Mouse (Mus musculus) E14TG2a.4 (cell line): ENCODE data around the gene Stard8.

Experiments used
- H3K27me3 ChIP-seq: 2 replicates; pipeline ENCODE4 v1.6.1; 2014; ENCODE audit warnings: low read length, control low read depth; ENCODE audit not compliant: insufficient read depth
- H3K36me3 ChIP-seq: 2 replicates; pipeline ENCODE4 v1.6.1; 2014; ENCODE audit warnings: low read length, control low read depth; ENCODE audit not compliant: insufficient read depth
- H3K4me1 ChIP-seq: replicated peaks from 2 replicates; pipeline ENCODE4 v1.6.1; 2014; ENCODE audit warnings: low read depth, low read length, control low read depth
- H3K4me3 ChIP-seq: replicated peaks from 2 replicates; pipeline ENCODE4 v1.5.1; 2014; ENCODE audit warnings: mild to moderate bottlenecking, low read length
- H3K9me3 ChIP-seq: 2 replicates; pipeline ENCODE4 v1.6.1; 2014; ENCODE audit warnings: low read length, control low read depth
- CTCF ChIP-seq: conservative IDR thresholded peaks from 2 replicates; pipeline ENCODE4 v1.5.1; 2014; ENCODE audit warnings: low read length
- NANOG ChIP-seq: IDR thresholded peaks from 2 replicates; pipeline ENCODE4 v1.6.1; 2014; ENCODE audit warnings: borderline replicate concordance, low read length, mixed read lengths
- POU5F1 ChIP-seq: IDR thresholded peaks from 2 replicates; pipeline ENCODE4 v1.6.1; 2014; ENCODE audit warnings: low read length, borderline replicate concordance

The Stard8 gene

DNA sequence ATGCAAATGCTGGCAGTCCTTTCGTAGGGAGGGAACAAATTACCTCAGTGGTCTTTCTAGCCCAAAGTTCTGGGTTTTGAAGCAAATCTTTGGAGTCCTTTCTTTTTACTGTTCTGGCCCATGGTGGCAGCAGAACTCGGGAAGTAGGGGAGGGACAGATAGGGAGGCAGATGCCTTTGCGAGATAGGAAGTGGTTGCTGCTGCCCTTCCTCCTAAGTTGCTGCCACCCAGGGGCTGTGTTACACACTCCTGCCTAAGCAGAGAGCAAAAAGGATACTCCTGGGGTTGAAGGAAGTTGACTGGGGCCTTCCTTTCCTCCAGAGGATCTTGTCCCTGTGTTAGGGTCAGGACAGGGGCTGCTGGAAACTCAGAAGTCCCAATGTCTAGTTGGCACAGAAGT, 32.4 kb downstream of the Stard8 start:
- TF ChIP-seq CTCF (no peak), NANOG (no peak), POU5F1 (no peak)
- Histone ChIP-seq H3K36me3 (no peaks in the 10 kb centered on the region), H3K27me3 (no peaks in the 10 kb centered on the region), H3K4me1 (no peaks in the 10 kb centered on the region), H3K4me3 (no peak overlapping the region), H3K9me3 (no peaks in the 10 kb centered on the region)

DNA sequence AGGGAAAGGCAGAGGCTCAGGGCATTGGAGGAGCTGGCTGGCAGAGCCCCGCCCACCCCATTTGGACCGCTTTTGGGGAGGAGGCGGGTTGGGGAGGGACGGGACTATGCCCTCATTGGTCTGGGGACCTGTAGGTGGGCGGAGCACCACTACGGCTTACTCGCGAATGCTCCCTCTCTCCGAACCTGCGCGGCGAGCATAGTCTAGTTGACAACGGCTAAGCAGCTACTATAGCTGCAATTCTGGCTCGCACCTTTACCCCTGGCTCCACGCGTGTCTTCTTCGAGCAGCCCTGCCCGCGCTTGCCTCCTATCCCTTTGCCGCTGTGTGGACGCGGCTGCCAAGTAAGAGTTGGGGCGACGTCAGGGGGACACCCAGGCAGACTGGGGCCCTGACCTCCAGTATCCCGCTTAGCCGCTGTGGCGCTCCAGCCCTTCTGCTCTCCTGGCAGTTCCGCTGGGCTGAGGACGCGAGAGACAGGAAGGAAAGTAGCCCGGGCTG, 39.5 kb downstream of the Stard8 start:
- peaks cover 41% of the 10 kb centered on the region for H3K4me1 ChIP-seq
- H3K27me3 ChIP-seq, result peaks cover 12% of the 10 kb centered on the region; the same call in 1 of the 2 replicates
- TF ChIP-seq POU5F1, result no peak
- no peak for TF ChIP-seq NANOG
- no peaks in the 10 kb centered on the region for H3K36me3 ChIP-seq
- H3K9me3 ChIP-seq, result no peaks in the 10 kb centered on the region
- H3K4me3 ChIP-seq, result peak overlapping the region; percentile 81

DNA sequence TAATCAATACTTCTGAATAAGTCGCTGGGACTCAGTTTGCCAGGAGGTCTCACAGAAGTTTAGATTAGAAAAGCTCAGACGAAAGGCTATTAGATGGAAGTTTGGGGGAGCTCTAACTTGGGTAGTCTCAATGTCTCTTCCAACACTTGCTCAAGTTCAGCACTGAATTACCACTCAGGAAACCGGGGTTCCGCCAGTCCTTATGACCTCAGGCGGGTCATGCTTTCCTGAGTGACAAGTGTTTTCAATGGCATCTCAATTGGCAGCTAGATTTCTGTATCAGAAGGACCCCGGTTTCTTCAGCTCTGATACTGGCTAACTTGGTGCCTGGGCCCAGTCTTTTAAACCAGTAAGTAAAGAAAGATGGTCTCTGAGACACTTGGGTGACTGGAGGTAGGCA, 40.2 kb downstream of the Stard8 start:
- H3K9me3 ChIP-seq, result no peaks in the 10 kb centered on the region
- TF ChIP-seq POU5F1 (no peak), CTCF (no peak), NANOG (no peak)

DNA sequence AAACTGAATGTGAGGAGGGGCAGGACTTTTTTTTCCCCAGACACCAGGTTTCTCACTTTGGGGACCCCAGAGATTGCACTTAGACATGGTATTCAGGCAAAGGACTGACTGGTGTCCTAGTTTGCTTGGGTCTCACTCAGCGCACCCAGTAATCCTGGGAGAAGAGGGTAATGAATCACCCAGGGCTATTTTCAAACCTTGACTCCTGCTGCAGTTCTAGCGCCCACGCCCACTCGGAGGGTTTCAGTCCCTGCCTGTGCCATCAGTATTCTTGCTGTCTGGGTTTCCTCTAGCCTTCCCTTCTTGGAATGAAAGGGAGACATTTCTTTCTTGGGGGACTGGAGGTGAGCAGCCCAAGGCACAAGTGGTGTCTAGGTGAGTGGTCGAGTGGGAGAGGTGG, 40.7 kb downstream of the Stard8 start:
- H3K27me3 ChIP-seq, result peaks cover 12% of the 10 kb centered on the region; the same call in 1 of the 2 replicates
- no peaks in the 10 kb centered on the region for H3K9me3 ChIP-seq
- peaks cover 52% of the 10 kb centered on the region for H3K4me1 ChIP-seq
- H3K4me3 ChIP-seq, result peak overlapping the region; percentile 81; the same call in 1 of the 2 replicates
- TF ChIP-seq CTCF (no peak), POU5F1 (no peak), NANOG (no peak)
- no peaks in the 10 kb centered on the region for H3K36me3 ChIP-seq

More for the DNA sequence above, 40.2 kb downstream of the Stard8 start:
- Histone ChIP-seq H3K36me3 (no peaks in the 10 kb centered on the region), H3K27me3 (peaks cover 12% of the 10 kb centered on the region; the same call in 1 of the 2 replicates), H3K4me1 (peaks cover 48% of the 10 kb centered on the region), H3K4me3 (peak overlapping the region; percentile 81)

DNA sequence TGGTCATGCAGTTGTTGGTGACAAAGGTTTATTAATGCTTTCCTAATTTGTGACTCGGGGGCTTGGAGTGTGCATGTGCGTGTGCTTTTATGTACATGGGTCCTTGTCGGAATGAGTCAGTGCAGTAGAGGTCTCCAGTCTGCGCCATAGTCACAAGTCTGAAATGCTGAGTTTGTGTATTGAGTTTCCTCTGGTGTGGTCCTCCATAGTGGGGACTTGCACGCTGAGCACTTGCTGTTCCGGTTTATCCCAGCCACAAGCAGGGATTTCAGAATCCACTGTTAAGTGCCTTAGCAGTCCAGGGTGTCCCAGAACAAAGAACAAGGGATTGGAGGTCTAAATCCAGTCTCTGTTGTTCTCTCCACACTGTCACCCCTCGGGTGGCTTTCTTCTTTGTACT, 42.3 kb downstream of the Stard8 start:
- H3K4me3 ChIP-seq, result no peak overlapping the region
- TF ChIP-seq POU5F1 (no peak), NANOG (no peak), CTCF (no peak)

DNA sequence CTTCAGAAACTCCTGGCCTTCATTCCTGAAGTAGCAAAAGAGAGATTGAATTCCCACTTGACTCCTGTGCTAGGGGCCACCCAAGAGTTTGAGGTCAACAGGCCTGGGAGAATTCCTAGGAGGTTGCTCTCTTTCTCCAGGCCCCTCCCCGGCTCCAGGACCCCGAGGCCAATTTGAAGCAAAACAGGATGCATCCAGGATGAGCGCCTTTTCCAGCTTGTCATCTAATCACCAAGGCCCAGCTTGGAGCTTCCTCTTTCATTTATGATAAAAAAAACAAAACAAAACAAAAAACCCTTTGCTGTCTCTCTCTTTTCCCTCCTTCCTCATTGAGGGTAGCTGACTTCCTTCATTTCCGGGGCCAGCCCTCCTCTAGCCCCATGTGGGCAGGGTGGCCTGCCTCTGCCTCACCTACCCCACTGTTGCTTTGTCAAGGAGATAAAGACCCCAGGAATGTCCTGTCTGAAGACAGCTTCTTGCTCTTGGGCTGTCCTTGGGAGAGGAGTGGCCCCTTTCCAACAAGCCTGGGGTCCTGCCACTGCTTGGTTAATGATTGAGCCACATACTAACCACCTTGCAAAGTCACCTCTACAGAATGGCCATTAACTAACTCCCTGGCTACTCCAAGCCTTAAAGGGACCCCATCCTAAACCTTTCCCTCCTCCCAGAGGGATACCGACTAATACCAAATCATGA, 43.5 kb downstream of the Stard8 start:
- Histone ChIP-seq H3K4me1 (peaks cover 79% of the 10 kb centered on the region), H3K9me3 (no peaks in the 10 kb centered on the region), H3K27me3 (peaks cover 12% of the 10 kb centered on the region; the same call in 1 of the 2 replicates), H3K4me3 (no peak overlapping the region), H3K36me3 (no peaks in the 10 kb centered on the region)
- no peak for TF ChIP-seq POU5F1
- no peak for TF ChIP-seq CTCF
- TF ChIP-seq NANOG, result no peak

More for the DNA sequence above, 42.3 kb downstream of the Stard8 start:
- Histone ChIP-seq H3K36me3 (no peaks in the 10 kb centered on the region), H3K27me3 (peaks cover 12% of the 10 kb centered on the region; the same call in 1 of the 2 replicates), H3K9me3 (no peaks in the 10 kb centered on the region), H3K4me1 (peaks cover 67% of the 10 kb centered on the region)

DNA sequence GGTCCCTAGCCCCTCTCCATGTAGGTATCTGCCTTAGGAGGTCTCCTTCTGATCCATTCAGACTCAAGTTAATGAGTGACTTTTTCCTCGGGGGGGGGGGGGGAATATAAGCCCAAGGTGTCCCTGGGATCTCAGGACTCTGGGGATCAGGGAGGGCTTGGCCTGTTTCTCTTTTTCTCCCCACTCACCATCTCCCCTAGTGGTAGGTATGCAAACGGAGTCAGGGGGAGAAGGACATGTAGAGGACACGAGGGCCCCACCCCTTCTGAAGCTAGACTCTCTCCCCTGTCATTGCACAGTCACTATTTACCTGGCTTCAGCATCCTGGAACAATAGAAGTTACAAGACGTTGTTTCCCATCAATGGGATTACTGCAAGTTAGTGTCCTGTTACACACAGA, 45.1 kb downstream of the Stard8 start:
- Histone ChIP-seq H3K4me1 (peaks cover 94% of the 10 kb centered on the region), H3K27me3 (peaks cover 12% of the 10 kb centered on the region; the same call in 1 of the 2 replicates), H3K36me3 (no peaks in the 10 kb centered on the region), H3K9me3 (no peaks in the 10 kb centered on the region), H3K4me3 (no peak overlapping the region)
- TF ChIP-seq CTCF (peak; percentile 44), POU5F1 (no peak)

DNA sequence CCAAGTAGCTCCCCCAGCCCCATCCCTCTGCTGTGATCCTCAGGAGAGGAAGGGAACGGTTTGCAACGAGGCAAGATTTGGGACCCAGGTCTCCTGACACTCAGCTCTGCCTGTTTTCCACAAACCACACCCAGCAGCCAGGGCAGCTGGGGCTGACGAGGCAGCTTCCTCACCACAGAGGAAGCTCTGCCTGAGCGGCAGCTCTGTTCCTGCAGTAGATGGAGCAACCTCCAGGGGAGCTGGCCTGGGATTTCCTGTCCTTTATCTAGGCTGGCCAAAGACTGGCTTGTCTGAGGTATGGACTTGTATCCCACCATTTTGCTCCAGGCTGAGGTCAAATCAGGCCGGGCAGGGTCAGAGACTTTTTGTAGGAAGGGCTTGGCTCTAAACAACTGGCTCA, 46.2 kb downstream of the Stard8 start:
- peaks cover 86% of the 10 kb centered on the region for H3K4me1 ChIP-seq
- 0 out of 2 replicates have a peak, but pooled peaks cover under 1% of the 10 kb centered on the region for H3K27me3 ChIP-seq
- TF ChIP-seq POU5F1 (no peak), NANOG (no peak), CTCF (no peak)
- H3K36me3 ChIP-seq, result no peaks in the 10 kb centered on the region
- no peaks in the 10 kb centered on the region for H3K9me3 ChIP-seq
- H3K4me3 ChIP-seq, result peak overlapping the region; percentile 29; the same call in 1 of the 2 replicates
